Mouse (Mus musculus) kidney, embryonic 16.5 days (tissue): ENCODE data around the gene Ccser1. TPM values are rescaled to one million over a fixed set of nuclear protein-coding genes. Genes with fewer than 3 reads are reported as not detected.

Source experiments
- ATAC-seq: fragments of 200-750 bp; cut with Nextera tagmentation; 2 replicates; pipeline ENCODE4 v1.8.0; 2017; ENCODE audit warnings: moderate TSS enrichment; ENCODE audit not compliant: low FRiP score, low TSS enrichment
- H3K27ac ChIP-seq: fragments of 300-500 bp; sonication (generic); 2 replicates; pipeline ENCODE4 v1.5.1; 2014; ENCODE audit warnings: low read length
- H3K27me3 ChIP-seq: fragments of 300-500 bp; sonication (generic); 2 replicates; pipeline ENCODE4 v1.6.1; 2014; ENCODE audit warnings: low read length, control low read depth, mixed read lengths; ENCODE audit not compliant: insufficient read depth
- H3K36me3 ChIP-seq: fragments of 300-500 bp; sonication (generic); 2 replicates; pipeline ENCODE4 v1.6.1; 2014; ENCODE audit warnings: low read length, control low read depth, mixed read lengths; ENCODE audit not compliant: insufficient read depth
- H3K4me1 ChIP-seq: fragments of 300-500 bp; sonication (generic); 2 replicates; pipeline ENCODE4 v1.6.1; 2014; ENCODE audit warnings: low read length, control low read depth, mixed read lengths; ENCODE audit not compliant: insufficient read depth
- H3K4me2 ChIP-seq: fragments of 300-500 bp; sonication (generic); replicated peaks from 2 replicates; pipeline ENCODE4 v1.6.1; 2014; ENCODE audit warnings: low read depth, low read length
- H3K4me3 ChIP-seq: fragments of 300-500 bp; sonication (generic); 2 replicates; pipeline ENCODE4 v1.5.1; 2014; ENCODE audit warnings: mild to moderate bottlenecking, low read length
- H3K9ac ChIP-seq: fragments of 300-500 bp; sonication (generic); replicated peaks from 2 replicates; pipeline ENCODE4 v1.6.1; 2014; ENCODE audit warnings: low read length
- H3K9me3 ChIP-seq: fragments of 300-500 bp; sonication (generic); 2 replicates; pipeline ENCODE4 v1.6.1; 2016; ENCODE audit warnings: low read length, control low read depth
- WGBS: fragments of 180-500 bp; shearing (Covaris S2); extraction: QIAGEN DNeasy Blood & Tissue Kit; methylation state at CpG from one replicate; pipeline ENCODE4 v1.1.7; 2014; 5-methylcytosine and 5-hydroxymethylcytosine counted together
- polyA plus RNA-seq: library from polyadenylated mRNA; unstranded; fragments of >200 nt; fragmentation: Nextera tagmentation; extraction: Ambion mirVana; gene quantifications from 2 replicates; pipeline ENCODE4 v1.2.1, GENCODE M21; 2015

Gene Ccser1
- polyA plus RNA-seq, 1 experiment from 2014 or later, result 17.4 TPM

DNA sequence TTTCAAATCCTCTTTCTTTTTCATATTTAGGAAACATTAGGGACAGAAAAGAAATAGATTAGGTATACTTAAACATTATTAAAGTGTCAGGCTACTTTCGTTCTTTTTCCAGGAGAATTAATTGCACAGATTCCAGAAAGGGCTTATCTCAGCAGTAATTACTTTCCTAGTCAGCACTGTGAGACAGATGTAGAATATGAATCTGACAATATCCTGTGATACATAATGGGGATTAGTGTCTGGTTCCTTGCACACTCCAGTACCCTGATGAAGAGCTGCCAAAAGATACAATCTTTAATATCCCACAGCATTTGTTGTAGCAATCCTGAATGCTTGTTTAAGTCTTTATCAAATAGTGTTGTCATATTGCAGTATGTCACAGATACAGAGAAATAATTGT is 548.9 kb downstream of the Ccser1 start:
- WGBS, result 64% methylated on average over 1 of the region's 1 CpGs
- no peaks in the 10 kb centered on the region for H3K36me3 ChIP-seq
- no peak overlapping the region for H3K4me3 ChIP-seq
- no peak for ATAC-seq
- no peak overlapping the region for H3K4me2 ChIP-seq
- H3K9me3 ChIP-seq, result no peaks in the 10 kb centered on the region
- no peak overlapping the region for H3K9ac ChIP-seq
- H3K27me3 ChIP-seq, result no peaks in the 10 kb centered on the region
- H3K27ac ChIP-seq, result no peak overlapping the region
- H3K4me1 ChIP-seq, result no peaks in the 10 kb centered on the region

DNA sequence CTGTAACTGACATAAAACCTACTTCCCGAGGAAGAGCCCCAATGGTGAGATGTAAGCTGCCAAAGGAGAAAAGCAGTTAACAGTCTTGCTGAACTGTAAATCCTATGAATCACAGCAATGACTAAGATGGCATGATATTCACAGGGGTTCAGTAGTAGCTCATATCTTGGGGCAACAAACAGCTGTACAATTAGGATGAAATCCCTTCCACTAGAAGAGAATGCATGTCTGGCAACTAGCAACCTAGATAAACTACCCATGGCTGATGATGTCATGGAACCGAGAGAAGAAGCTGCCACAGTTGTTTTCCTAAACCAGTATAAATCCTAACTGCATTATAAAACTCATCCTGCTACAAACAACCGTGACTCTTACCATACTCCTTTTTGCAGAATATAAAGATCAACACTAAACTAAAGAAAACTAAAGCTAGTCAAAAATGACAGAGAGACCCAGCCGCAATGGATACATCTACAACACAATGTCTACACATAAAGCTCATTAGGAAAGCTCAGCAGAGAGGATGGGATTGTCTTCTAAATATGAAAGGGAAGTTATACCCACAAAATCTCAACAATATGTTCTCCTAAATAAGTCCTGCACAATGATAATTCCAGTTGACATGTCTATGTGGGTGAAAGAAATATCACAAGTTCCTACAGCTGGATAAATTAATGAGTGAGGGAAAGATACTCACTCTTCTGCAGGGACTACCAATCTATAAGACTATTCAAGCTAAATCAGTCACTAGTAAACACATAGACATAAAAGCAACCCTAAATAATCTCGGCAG is 550.2 kb downstream of the Ccser1 start:
- Histone ChIP-seq H3K4me2 (no peak overlapping the region), H3K9ac (no peak overlapping the region), H3K27me3 (no peaks in the 10 kb centered on the region), H3K9me3 (no peaks in the 10 kb centered on the region), H3K4me3 (no peak overlapping the region), H3K36me3 (no peaks in the 10 kb centered on the region), H3K27ac (no peak overlapping the region), H3K4me1 (no peaks in the 10 kb centered on the region)
- no peak for ATAC-seq
- WGBS, result 76% methylated on average over 5 of the region's 5 CpGs

DNA sequence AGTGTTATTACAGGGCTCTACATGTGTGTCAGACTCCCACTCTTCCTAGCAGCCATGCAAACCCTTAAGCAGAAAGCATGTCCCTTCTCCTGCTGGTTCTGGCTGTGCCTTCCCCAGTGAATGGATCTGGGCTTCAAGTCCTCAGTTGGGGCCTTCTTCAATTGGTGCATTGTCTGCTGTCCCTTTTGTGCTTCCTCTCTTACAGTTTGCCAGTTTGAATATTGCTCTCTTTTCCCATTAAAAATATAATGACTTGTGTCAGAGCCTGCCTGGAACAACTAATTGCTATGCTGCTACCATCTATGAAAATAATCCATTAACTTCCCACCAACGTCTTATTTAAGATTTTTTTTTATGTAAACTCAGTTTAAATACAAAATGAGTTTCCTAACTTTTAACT is 566.2 kb downstream of the Ccser1 start:
- ATAC-seq, result no peak
- no peaks in the 10 kb centered on the region for H3K36me3 ChIP-seq
- no peak overlapping the region for H3K4me2 ChIP-seq
- H3K4me3 ChIP-seq, result no peak overlapping the region
- no peaks in the 10 kb centered on the region for H3K27me3 ChIP-seq
- no peaks in the 10 kb centered on the region for H3K9me3 ChIP-seq
- H3K4me1 ChIP-seq, result no peaks in the 10 kb centered on the region
- no peak overlapping the region for H3K27ac ChIP-seq
- no peak overlapping the region for H3K9ac ChIP-seq
- WGBS, result 74% methylated on average over 1 of the region's 1 CpGs

DNA sequence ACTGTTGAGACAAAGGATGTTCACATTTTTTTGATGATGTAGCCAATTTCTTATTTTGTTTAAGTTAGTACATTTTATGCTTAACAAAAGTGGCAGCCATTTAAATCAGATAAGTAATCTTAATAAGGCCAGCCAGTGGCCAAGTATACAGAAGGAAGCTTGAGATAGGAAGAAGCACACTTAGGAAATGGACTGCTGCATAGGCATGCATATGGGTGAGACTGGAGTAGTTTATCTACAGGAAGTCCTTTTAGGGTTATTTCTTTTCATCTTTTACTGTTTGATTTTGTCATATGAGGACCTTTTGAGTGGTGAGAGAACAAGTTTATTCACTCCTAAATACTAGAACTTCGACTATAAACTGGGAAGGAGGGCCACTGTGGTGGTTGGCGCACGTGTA is 582.0 kb downstream of the Ccser1 start:
- no peak overlapping the region for H3K27ac ChIP-seq
- no peak overlapping the region for H3K4me2 ChIP-seq
- H3K36me3 ChIP-seq, result no peaks in the 10 kb centered on the region
- ATAC-seq, result no peak
- no peaks in the 10 kb centered on the region for H3K9me3 ChIP-seq
- 87% methylated on average over 3 of the region's 3 CpGs for WGBS
- no peaks in the 10 kb centered on the region for H3K27me3 ChIP-seq
- no peak overlapping the region for H3K4me3 ChIP-seq
- no peak overlapping the region for H3K9ac ChIP-seq
- H3K4me1 ChIP-seq, result no peaks in the 10 kb centered on the region

DNA sequence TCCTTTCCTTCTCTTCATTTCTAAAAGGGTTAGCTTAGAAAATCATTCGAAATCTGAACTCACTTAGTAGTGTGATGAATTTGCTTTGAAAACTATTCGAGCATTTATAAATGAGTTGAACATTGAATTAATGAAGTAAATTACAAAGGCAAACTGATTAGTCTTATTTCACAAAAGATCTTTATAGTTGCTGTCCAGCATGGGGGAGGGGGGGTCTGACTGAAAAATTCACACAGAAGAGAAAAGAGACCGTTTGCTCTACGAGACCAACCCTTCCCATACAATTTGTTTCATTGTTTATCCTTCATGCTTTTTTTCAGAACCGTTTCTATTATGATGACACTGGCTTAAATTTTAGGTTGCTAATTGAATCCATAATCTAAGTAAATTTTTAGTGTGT is 583.3 kb downstream of the Ccser1 start:
- Histone ChIP-seq H3K9me3 (no peaks in the 10 kb centered on the region), H3K27me3 (no peaks in the 10 kb centered on the region), H3K4me1 (no peaks in the 10 kb centered on the region), H3K27ac (no peak overlapping the region), H3K4me2 (no peak overlapping the region), H3K9ac (no peak overlapping the region), H3K36me3 (no peaks in the 10 kb centered on the region), H3K4me3 (no peak overlapping the region)
- 87% methylated on average over 5 of the region's 5 CpGs for WGBS
- ATAC-seq, result no peak

DNA sequence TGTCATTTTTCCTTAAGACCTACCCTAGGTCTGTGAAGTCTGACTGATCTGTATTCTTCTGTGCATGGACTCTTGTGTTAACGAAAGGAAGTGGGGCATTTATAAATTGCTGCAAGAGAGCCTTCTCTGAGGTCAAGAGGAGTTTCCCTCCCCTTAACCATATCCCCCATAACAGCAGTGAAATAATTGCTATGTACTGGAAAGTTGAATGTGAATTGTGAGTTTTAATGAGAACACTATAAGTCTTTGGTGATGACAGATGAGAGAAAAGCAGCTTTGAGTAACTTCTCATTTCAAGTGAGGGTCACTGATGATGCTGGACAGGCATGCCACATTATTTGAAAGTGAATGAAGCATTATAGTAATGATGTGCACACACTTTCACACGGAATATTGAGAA is 585.7 kb downstream of the Ccser1 start:
- Histone ChIP-seq H3K9ac (no peak overlapping the region), H3K4me1 (no peaks in the 10 kb centered on the region), H3K4me2 (no peak overlapping the region), H3K9me3 (no peaks in the 10 kb centered on the region), H3K4me3 (no peak overlapping the region), H3K27ac (no peak overlapping the region), H3K36me3 (no peaks in the 10 kb centered on the region), H3K27me3 (no peaks in the 10 kb centered on the region)
- WGBS, result 80% methylated on average over 2 of the region's 2 CpGs
- no peak for ATAC-seq

DNA sequence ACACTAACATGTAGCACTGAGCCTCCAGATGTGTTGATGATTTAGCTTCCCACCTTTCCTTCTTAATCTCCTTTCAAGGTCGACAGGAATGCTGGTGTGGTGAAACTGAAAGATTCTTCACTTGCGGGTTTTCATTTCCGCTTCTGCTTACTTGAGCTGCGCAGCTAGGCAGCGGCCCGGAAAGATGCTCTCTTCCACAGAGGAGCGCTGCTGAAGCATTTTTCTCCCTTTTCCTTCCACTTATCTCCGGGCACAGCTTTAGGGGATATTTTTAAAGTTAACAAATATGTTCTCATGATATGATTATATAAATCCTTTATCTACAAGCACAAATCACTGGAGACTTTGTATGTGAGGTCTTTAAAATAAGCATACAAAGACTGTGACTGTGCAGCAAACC is 587.0 kb downstream of the Ccser1 start:
- ATAC-seq, result no peak
- no peaks in the 10 kb centered on the region for H3K27me3 ChIP-seq
- WGBS, result 79% methylated on average over 8 of the region's 8 CpGs
- H3K4me2 ChIP-seq, result no peak overlapping the region
- H3K27ac ChIP-seq, result no peak overlapping the region
- H3K4me3 ChIP-seq, result no peak overlapping the region
- H3K36me3 ChIP-seq, result no peaks in the 10 kb centered on the region
- H3K9me3 ChIP-seq, result no peaks in the 10 kb centered on the region
- no peaks in the 10 kb centered on the region for H3K4me1 ChIP-seq
- H3K9ac ChIP-seq, result no peak overlapping the region

DNA sequence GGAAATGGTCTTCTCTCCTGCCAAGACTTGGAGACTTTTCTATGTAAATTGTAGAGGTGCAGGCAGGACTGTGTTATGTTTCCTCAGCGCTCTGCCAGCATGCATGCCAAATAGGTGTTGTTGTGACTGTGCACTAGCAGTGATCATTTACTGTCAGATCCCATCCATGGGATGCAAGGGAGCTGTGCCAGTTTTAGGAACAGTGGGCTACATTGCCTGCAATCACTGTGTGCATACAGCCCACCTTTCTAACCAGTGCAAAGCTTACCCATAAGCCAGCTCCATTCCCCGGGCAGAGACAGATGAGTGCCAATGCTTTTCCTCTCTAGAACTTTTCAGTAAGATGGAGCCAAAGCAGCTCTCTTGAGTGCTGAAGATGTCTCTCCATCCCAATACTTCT is 606.6 kb downstream of the Ccser1 start:
- H3K27me3 ChIP-seq, result no peaks in the 10 kb centered on the region
- H3K36me3 ChIP-seq, result no peaks in the 10 kb centered on the region
- no peak overlapping the region for H3K4me3 ChIP-seq
- ATAC-seq, result no peak
- H3K9ac ChIP-seq, result no peak overlapping the region
- no peak overlapping the region for H3K4me2 ChIP-seq
- no peak overlapping the region for H3K27ac ChIP-seq
- H3K9me3 ChIP-seq, result no peaks in the 10 kb centered on the region
- no peaks in the 10 kb centered on the region for H3K4me1 ChIP-seq
- WGBS, result 89% methylated on average over 2 of the region's 2 CpGs

DNA sequence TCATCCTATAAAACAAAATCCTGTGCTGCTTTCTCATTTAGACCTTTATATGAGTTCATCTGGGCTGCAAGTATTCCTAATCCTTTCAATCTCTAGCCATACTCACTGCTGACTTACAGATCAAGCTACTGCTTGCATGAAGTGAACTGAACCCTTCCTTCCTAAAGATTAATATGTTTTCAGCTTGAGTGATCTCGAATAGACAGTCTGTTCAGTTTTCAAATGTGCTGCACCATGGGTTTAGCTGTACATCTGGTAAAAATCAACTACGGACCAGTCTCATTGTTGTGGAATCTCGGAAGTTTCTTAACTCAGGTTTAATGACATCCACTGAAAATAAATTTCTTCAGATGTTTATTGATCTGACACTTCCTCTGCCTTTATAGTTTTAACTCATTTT is 620.8 kb downstream of the Ccser1 start:
- H3K9ac ChIP-seq, result no peak overlapping the region
- no peaks in the 10 kb centered on the region for H3K27me3 ChIP-seq
- H3K27ac ChIP-seq, result no peak overlapping the region
- no peak for ATAC-seq
- no peaks in the 10 kb centered on the region for H3K9me3 ChIP-seq
- no peak overlapping the region for H3K4me3 ChIP-seq
- no peak overlapping the region for H3K4me2 ChIP-seq
- 45% methylated on average over 3 of the region's 3 CpGs for WGBS
- H3K36me3 ChIP-seq, result no peaks in the 10 kb centered on the region
- 0 out of 2 replicates have a peak, but pooled peaks cover 4% of the 10 kb centered on the region for H3K4me1 ChIP-seq

DNA sequence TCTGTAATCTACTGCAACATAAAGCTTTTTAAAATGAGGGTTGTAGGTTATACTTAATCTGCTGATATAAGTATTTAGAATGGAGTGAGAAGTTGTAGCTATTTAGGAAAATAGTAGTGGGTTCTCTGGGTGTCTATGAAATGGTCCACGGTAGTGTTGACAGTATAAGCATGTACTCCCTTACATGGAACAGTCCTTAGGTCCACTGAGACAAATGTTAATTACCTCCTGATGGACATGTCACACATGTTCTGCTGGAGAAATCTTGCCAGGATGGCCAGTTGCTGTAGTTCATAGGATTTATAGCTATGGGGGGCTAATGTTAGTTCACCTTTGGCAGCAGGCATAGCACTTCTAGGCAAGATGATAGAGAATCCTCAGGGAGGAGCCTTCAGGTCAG is 625.4 kb downstream of the Ccser1 start:
- H3K36me3 ChIP-seq, result no peaks in the 10 kb centered on the region
- H3K27ac ChIP-seq, result no peak overlapping the region
- ATAC-seq, result no peak
- no peak overlapping the region for H3K4me2 ChIP-seq
- H3K9me3 ChIP-seq, result no peaks in the 10 kb centered on the region
- H3K4me1 ChIP-seq, result 0 out of 2 replicates have a peak, but pooled peaks cover 3% of the 10 kb centered on the region
- H3K27me3 ChIP-seq, result no peaks in the 10 kb centered on the region
- H3K4me3 ChIP-seq, result no peak overlapping the region
- WGBS, result 43% methylated on average over 1 of the region's 1 CpGs
- H3K9ac ChIP-seq, result no peak overlapping the region
